Mouse (Mus musculus) 3T3-L1 (cell line): Measurements from ENCODE around the gene Acvr1c.
A peak's percentile ranks its signal among the peaks of the same experiment; 100 is the strongest.

Experiments used
- DNase-seq: peaks from one replicate; pipeline ENCODE4 v3.0.0-alpha.2; 2015; ENCODE audit warnings: low read depth, low spot score

Acvr1c gene

GRCm38 (mm10) chr2:58357414-58358131 lies at the start of gene Acvr1c:
Acvr1c (minus strand) TSS chr2:58357895.
- DNase-seq, result no peak

GRCm38 (mm10) chr2:58403481-58403880 lies 45.8 kb upstream of the Acvr1c start:
- no peak for DNase-seq

GRCm38 (mm10) chr2:58388601-58389000 lies 30.9 kb upstream of the Acvr1c start:
- DNase-seq, result no peak

- DNase-seq, result no peak
These were observed 22.3 kb upstream of the Acvr1c start for GRCm38 (mm10) chr2:58380020-58380419.

- no peak for DNase-seq
These were observed 21.8 kb upstream of the Acvr1c start for GRCm38 (mm10) chr2:58379475-58379874.

GRCm38 (mm10) chr2:58377417-58378130 lies 19.9 kb upstream of the Acvr1c start:
- DNase-seq, result no peak

- no peak for DNase-seq
These were observed 8.5 kb upstream of the Acvr1c start for GRCm38 (mm10) chr2:58366196-58366595.

- DNase-seq, result no peak
These were observed 3.8 kb upstream of the Acvr1c start for GRCm38 (mm10) chr2:58361361-58362046.

GRCm38 (mm10) chr2:58358132-58358460 lies 401 bp upstream of the Acvr1c start:
- DNase-seq, result no peak

GRCm38 (mm10) chr2:58357068-58357413 lies 654 bp downstream of the Acvr1c start:
- DNase-seq, result no peak

- DNase-seq, result no peak
These were observed 3.3 kb downstream of the Acvr1c start for GRCm38 (mm10) chr2:58354389-58354788.

GRCm38 (mm10) chr2:58352846-58353245 lies 4.8 kb downstream of the Acvr1c start:
- DNase-seq, result peak; percentile 9

GRCm38 (mm10) chr2:58350657-58351056 lies 7.0 kb downstream of the Acvr1c start:
- DNase-seq, result peak; percentile 3

- DNase-seq, result no peak
These were observed 21.0 kb downstream of the Acvr1c start for GRCm38 (mm10) chr2:58336730-58337129.

- DNase-seq, result no peak
These were observed 28.1 kb downstream of the Acvr1c start for GRCm38 (mm10) chr2:58329589-58329988.

- no peak for DNase-seq
These were observed 33.4 kb downstream of the Acvr1c start for GRCm38 (mm10) chr2:58324118-58324901.

- DNase-seq, result no peak
These were observed 34.4 kb downstream of the Acvr1c start for GRCm38 (mm10) chr2:58323274-58323673.

GRCm38 (mm10) chr2:58316186-58316585 lies 41.5 kb downstream of the Acvr1c start:
- DNase-seq, result no peak

GRCm38 (mm10) chr2:58309695-58310094 lies 48.0 kb downstream of the Acvr1c start:
- DNase-seq, result no peak

- DNase-seq, result no peak
These were observed 53.2 kb downstream of the Acvr1c start for GRCm38 (mm10) chr2:58304450-58304849.

GRCm38 (mm10) chr2:58289759-58290431 lies 67.8 kb downstream of the Acvr1c start:
- no peak for DNase-seq
